Mouse (Mus musculus) adrenal gland, postnatal 36 days (tissue): Measurements from ENCODE around the gene Farp1. TPM values are rescaled to one million over a fixed set of nuclear protein-coding genes. Genes with fewer than 3 reads are reported as not detected.
A peak's percentile ranks its signal among the peaks of the same experiment; 100 is the strongest.

Source experiments
- DNase-seq, 2 experiments: peaks; one replicate each; pipeline ENCODE4 v3.0.0; 2021; ENCODE audit warnings: mixed read lengths in 1 of 2
- long read RNA-seq, 2 experiments: library from polyadenylated mRNA; stranded (forward); transcript quantifications; one replicate each; pipeline ENCODE4 v2.0.0; 2021; ENCODE audit warnings: borderline sequencing depth in 2 of 2
- total RNA-seq, 2 experiments: library from RNA; stranded (reverse); gene quantifications; 2 replicates each; pipeline ENCODE4 v1.2.3; 2021

Gene Farp1
- 10 to 100 TPM; 17.2 to 25.1 TPM for total RNA-seq
- long read RNA-seq, experiment 1, full-length matches to known transcripts: 1 of 4 reads
- long read RNA-seq, experiment 1, partial matches to known transcripts: 0 of 4 reads
- long read RNA-seq, experiment 1, other reads (novel, unspliced or antisense): 3 of 4 reads
- long read RNA-seq, experiment 2, partial matches to known transcripts: 0 of 2 reads
- long read RNA-seq, experiment 2, other reads (novel, unspliced or antisense): 2 of 2 reads

GRCm38 (mm10) chr14:121034973-121035662 lies at the start of gene Farp1:
Farp1 (plus strand) TSS chr14:121035200.
- peak; percentile 89 to 91 for DNase-seq

GRCm38 (mm10) chr14:120989126-120989525 lies 45.9 kb upstream of the Farp1 start:
- DNase-seq: no peak

GRCm38 (mm10) chr14:120997686-120998085 lies 37.3 kb upstream of the Farp1 start:
- no peak for DNase-seq

GRCm38 (mm10) chr14:121000561-121001340 lies 34.2 kb upstream of the Farp1 start:
- DNase-seq: no peak

DNA sequence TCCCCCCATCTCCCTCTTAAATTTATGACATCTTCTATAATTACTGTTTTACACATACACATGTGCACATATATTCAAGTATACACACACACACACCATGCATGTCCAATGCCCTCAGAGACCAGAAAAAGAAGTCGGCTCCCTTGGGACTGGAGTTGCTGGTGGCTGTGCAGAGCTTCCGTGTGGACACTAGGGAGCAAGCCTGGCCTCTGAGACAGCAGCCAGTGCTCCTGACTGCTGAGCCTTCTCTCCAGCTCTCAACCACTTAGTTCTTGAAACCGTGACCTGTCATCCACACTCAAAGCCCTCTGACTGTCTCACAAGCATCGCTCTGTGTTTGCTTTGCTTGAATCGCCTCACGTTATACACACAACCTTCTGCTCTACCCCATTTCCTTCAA lies 29.4 kb upstream of the Farp1 start:
- DNase-seq: no peak

DNA sequence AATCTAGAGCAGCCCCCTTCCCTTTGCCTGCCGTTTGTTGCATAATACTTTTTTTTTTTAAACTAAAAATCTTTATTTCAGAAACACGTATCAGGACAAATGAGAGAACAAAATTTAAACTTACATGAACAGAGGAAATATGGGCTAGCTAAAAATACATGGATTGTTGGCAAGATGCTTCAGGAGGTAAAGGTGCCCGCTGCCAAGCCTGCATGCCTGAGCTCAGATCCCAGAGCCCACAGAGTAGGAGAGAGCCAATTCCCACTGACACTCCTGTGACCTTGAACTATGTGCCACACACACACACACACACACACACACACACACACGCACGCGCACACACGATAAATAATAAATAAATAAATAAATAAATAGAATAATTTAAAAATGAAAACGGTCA lies 29.0 kb upstream of the Farp1 start:
- no peak for DNase-seq

- no peak for DNase-seq
These were observed 19.8 kb upstream of the Farp1 start for GRCm38 (mm10) chr14:121015114-121015690.

GRCm38 (mm10) chr14:121022403-121022802 lies 12.6 kb upstream of the Farp1 start:
- no peak for DNase-seq

- DNase-seq: no peak
These were observed 9.6 kb upstream of the Farp1 start for GRCm38 (mm10) chr14:121025381-121025780.

DNA sequence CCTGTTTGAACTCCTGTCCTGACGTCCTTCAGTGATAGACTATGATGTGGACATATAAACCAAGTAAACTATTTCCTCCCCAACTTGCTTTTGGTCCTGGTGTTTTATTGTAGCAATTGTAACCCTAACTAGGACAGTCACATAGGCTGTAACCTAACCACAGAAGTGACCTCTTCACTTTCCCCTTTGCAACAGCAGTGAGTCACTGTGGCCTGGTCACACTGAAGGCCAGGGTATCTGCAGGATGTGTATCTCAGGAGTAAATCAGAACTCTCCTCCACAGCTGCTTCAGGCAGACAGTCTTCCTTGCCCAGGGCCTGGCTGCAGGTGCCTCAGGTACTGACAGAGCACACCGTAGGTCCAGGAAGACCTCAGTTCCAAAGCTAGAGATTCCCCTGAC lies 3.6 kb upstream of the Farp1 start:
- peak; percentile 48 to 58 for DNase-seq

DNA sequence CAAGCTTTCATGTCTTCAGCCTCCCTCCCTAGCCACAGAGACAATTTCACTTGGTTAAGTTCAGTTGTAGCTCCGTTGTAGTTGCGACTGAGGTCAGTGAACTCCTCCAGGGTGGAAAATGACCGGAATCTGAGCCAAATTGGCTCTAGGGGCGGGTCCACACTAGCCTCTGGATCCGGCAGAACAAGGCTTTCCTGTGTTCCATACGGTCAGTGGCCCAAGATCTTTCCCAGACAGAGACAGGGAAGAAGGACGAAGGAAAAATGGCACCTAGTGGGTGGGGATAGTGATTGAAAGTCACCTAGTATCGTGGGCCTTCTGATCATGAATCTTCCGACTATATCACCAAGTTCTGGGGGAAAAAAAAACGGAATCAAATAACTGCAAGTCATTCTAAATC lies 475 bp upstream of the Farp1 start:
- DNase-seq: peak in 1 of 2 experiments; percentile 30

DNA sequence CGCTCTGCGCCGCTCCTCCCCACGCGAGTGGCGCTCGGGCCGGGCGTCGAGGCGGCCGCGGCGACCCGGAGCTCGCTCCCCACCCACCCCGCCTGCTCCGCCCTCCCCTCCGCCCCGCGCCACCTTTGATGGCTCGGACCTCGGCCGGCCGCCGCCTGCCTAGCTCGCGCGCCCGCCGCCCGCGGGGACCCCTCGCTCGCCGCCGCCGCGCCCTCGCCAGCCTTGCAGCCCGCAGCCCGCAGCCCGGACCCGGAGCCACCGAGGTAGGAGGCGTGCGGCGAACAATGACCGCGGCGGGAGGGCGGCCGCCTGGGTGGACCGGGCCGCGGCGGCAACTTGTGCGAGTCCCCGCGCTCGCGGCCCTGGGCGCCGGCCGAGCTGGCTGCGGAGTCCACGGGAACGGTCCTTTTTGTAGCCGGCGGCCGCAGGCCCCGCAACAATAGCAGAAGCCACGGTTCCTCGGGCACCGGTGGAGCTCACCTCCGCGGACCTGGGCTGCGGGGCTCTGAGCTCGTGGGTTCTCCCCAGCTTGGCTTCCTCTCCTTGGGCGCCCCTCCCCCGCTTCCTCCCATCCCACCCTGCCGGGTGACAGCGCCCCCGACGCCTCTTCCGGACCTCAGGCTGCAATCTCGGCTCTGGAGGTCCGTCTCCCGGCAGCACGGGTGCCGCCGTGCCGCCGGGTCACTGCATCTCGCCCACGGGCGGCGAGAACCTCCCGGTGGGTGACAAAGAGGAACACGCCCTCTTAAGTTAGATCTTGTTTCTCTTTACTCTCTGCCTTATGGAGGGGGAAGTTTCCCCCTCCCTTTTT lies 868 bp downstream of the Farp1 start:
- peak; percentile 66 to 75 for DNase-seq

GRCm38 (mm10) chr14:121036612-121037221 lies 1.7 kb downstream of the Farp1 start:
- peak; percentile 33 to 48 for DNase-seq

DNA sequence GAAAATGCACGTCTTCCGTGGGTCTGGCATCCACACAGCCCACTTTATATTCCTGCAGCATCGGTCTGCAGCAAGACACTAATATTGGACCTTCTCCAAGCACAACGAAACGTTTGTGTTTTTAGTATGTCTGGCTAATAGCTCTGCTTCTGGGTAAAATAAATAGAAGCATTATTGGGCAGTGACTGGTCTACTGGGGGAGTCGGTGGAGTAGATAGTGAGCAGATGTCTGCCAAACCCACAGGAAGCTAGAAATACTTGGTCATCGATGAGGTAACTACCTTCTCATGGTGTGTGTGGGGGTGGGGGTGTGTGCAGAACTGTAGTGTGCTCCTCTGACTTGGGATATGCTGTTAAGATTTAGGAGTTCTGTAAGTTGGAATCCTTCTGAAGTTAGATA lies 2.3 kb downstream of the Farp1 start:
- DNase-seq: no peak

DNA sequence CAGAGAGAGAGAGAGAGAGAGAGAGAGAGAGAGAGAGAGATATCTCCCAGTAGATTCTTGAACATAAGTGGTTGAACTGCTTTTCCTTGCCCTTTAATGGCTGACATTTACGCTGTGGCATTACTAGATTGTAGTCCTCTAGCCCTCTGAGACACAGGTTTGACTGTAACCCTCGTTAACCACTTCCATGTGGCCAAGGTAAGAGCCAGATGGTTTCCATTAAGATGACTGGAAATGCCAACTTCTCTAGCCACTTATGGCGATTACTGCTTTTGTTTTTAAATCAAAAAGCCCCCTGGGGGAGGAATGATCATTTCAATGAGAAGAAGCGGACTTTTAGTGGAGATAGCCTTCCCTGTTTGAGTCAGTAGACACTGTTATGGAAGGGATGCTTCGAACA lies 3.7 kb downstream of the Farp1 start:
- DNase-seq: no peak

GRCm38 (mm10) chr14:121044145-121044544 lies 9.1 kb downstream of the Farp1 start:
- no peak for DNase-seq

- DNase-seq: no peak
These were observed 11.4 kb downstream of the Farp1 start for GRCm38 (mm10) chr14:121046313-121046961.

- DNase-seq: no peak
These were observed 12.8 kb downstream of the Farp1 start for GRCm38 (mm10) chr14:121047780-121048179.

DNA sequence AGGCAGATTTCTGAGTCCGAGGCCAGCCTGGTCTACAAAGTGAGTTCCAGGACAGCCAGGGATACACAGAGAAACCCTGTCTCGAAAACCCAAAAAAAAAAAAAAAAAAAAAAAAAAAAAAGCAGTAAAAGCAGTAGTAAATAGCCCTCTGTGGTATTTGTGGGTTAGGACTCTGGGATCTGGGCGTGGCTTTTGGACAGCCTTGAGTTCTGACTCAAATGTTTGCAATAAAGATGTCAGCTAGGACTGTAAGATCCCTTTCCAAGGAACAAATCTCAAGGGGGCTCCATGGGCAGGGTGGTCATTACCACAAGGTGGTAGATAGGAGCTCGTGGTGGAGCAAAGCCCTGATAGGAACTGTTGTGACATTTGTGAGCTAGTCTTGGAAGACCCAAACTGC lies 16.0 kb downstream of the Farp1 start:
- DNase-seq: peak; percentile 42 to 43

DNA sequence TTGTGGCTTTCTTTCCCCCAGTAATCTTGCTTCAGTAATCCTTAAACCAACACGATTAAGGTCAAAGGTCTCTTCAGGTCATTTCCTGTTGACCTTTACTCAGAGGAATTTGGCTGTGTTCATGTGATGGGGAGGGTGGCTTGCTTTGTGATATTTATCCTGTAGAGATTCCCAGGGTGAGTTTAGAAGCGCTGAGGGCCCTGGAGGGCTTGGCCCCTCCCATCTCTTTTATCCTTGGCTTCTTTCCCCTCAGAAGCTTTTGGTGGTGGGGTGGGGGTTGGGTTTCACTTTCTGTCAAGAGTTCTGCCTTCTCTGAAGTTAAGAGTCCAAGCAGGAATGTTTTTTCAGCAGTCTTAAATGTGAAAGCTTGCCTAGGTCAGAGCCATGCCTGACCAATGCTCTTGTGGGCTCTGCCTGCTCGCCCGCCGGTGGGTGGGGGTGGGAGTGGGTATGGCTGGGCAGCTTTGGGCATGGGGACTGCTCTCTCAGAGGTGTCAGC lies 18.1 kb downstream of the Farp1 start:
- peak in 1 of 2 experiments; percentile 73 for DNase-seq

DNA sequence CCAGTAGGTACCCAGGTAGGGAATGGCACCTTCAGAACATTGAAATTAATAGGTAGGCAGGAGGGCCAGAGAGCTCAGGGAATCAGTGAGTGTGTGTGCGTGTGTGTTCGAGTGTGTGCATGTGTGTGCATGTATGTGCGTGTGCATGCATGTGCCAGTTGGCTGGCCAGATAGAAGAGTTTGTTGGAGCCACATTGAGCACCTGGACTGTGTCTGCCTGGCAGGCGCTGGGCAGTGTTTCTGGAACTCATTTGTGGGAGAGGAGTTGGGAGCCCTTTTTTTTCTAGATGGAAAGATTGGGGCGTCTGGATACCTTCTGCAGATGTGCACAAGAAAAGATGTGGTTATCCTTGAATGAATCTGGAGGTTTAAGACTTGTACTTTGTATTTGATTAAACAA lies 19.1 kb downstream of the Farp1 start:
- DNase-seq: no peak
